Mouse (Mus musculus) stomach, embryonic 14.5 days (tissue): ENCODE results near the gene Sdhb. TPM values are rescaled to one million over a fixed set of nuclear protein-coding genes. Genes with fewer than 3 reads are reported as not detected.

Experiments used
- ATAC-seq: fragments of 200-750 bp; cut with Nextera tagmentation; 2 replicates; pipeline ENCODE4 v1.8.0; 2017; ENCODE audit warnings: low read depth, moderate TSS enrichment; ENCODE audit not compliant: insufficient number of reproducible peaks, insufficient read depth, low FRiP score
- H3K27ac ChIP-seq: fragments of 300-500 bp; sonication (generic); 2 replicates; pipeline ENCODE4 v1.5.1; 2014; ENCODE audit warnings: mild to moderate bottlenecking, low read length, moderate library complexity, mixed read lengths
- H3K27me3 ChIP-seq: fragments of 300-500 bp; sonication (generic); 2 replicates; pipeline ENCODE4 v1.6.1; 2014; ENCODE audit warnings: low read length, control low read depth, mixed read lengths; ENCODE audit not compliant: control insufficient read depth, insufficient read depth
- H3K36me3 ChIP-seq: fragments of 300-500 bp; sonication (generic); 2 replicates; pipeline ENCODE4 v1.6.1; 2014; ENCODE audit warnings: mild to moderate bottlenecking, control low read depth, low read length, moderate library complexity, mixed read lengths; ENCODE audit not compliant: control insufficient read depth, insufficient read depth
- H3K4me1 ChIP-seq: fragments of 300-500 bp; sonication (generic); 2 replicates; pipeline ENCODE4 v1.6.1; 2014; ENCODE audit warnings: low read length, control low read depth, mixed read lengths; ENCODE audit not compliant: control insufficient read depth, insufficient read depth
- H3K4me2 ChIP-seq: fragments of 300-500 bp; sonication (generic); replicated peaks from 2 replicates; pipeline ENCODE4 v1.6.1; 2014; ENCODE audit warnings: low read depth, low read length, control low read depth
- H3K4me3 ChIP-seq: fragments of 300-500 bp; sonication (generic); 2 replicates; pipeline ENCODE4 v1.5.1; 2014; ENCODE audit warnings: low read depth, low read length, control low read depth
- H3K9ac ChIP-seq: fragments of 300-500 bp; sonication (generic); replicated peaks from 2 replicates; pipeline ENCODE4 v1.6.1; 2014; ENCODE audit warnings: low read depth, mild to moderate bottlenecking, control low read depth, low read length, moderate library complexity, mixed read lengths
- H3K9me3 ChIP-seq: fragments of 300-500 bp; sonication (generic); 2 replicates; pipeline ENCODE4 v1.6.1; 2016; ENCODE audit warnings: low read depth, low read length, control low read depth; ENCODE audit not compliant: control insufficient read depth
- WGBS: fragments of 180-500 bp; shearing (Covaris S2); extraction: QIAGEN DNeasy Blood & Tissue Kit; methylation state at CpG from one replicate; pipeline ENCODE4 v1.1.7; 2014; 5-methylcytosine and 5-hydroxymethylcytosine counted together
- polyA plus RNA-seq: library from polyadenylated mRNA; unstranded; fragments of >200 nt; fragmentation: Nextera tagmentation; extraction: Ambion mirVana; gene quantifications from 2 replicates; pipeline ENCODE4 v1.2.1, GENCODE M21; 2014

Sdhb gene
- polyA plus RNA-seq, 1 experiment from 2014 or later = 401 TPM

GRCm38 (mm10) chr4:140950574-140950973 is 10.4 kb upstream of the Sdhb start:
- H3K9ac ChIP-seq = no peak overlapping the region
- no peaks in the 10 kb centered on the region for H3K36me3 ChIP-seq
- no peaks in the 10 kb centered on the region for H3K4me1 ChIP-seq
- no peaks in the 10 kb centered on the region for H3K9me3 ChIP-seq
- no peak overlapping the region for H3K4me3 ChIP-seq
- H3K27me3 ChIP-seq = no peaks in the 10 kb centered on the region
- H3K4me2 ChIP-seq = no peak overlapping the region
- WGBS = 79% methylated on average over 3 of the region's 3 CpGs
- no peak for ATAC-seq
- H3K27ac ChIP-seq = no peak overlapping the region

DNA sequence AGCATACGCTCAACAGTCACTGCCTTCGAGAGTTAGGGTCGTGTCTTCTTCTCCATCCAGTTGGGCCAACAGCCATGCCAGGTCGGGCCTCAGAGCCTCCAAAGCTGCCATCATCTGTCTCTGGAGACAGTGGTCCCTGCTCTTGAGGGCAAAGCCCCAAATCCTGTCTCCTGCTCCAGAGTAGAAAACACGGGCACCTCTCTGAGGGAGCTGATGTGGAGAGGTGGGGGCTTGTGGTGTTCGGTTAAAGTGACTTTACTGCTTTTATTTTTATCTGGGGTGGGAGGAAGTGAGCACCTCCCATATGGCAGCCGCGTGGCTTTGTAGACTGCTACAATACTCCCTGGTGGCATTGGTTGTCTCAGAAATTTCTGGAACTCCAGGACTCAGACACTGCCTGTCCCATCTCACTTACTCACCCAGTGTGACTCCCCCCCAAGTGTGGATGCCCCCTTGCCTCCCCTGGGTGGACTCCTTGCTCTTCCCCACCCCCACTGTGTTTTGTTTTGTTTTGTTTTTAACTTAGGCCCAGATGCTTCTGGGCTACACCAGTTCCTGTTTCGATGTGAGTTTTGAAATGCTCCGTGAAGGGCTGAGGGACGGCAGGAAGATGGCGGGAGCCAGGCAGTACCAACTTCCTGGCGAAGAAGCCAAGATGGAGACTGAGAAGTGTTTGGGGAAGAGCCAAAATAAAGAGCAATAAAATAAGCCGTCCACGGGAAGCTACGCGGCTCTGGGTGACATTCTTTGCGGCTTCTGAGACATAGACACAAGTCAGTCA is 9.0 kb upstream of the Sdhb start:
- 89% methylated on average over 18 of the region's 18 CpGs for WGBS
- ATAC-seq = no peak
- no peaks in the 10 kb centered on the region for H3K36me3 ChIP-seq
- no peak overlapping the region for H3K4me2 ChIP-seq
- H3K27me3 ChIP-seq = no peaks in the 10 kb centered on the region
- no peaks in the 10 kb centered on the region for H3K9me3 ChIP-seq
- no peaks in the 10 kb centered on the region for H3K4me1 ChIP-seq
- no peak overlapping the region for H3K4me3 ChIP-seq
- H3K27ac ChIP-seq = no peak overlapping the region
- H3K9ac ChIP-seq = no peak overlapping the region

DNA sequence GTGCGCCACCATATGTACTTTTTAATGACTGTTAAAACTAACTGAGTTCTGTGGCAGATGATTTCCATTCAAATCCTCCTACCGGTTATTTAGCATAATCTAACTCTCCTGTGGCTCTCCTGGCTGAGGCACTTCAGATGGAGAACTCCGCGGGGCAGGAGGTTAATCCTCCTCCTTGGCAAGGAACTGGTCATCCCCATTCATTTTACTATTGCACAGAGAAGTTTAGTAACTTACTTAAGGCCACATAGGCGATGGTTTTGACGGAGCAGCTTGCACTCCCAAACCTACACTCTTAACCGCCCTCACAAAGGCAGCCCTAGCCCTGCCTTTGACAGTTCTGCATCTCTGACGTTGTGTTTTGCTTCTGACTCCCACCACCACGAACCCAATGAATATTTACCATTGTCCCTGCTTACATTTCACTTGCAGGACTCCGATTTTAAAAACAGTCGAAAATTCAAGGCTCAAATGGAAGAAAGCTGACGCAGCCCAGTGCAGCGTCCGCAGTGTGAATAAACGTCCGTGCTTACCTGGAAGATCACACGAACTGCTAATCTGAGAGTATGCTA is 3.8 kb upstream of the Sdhb start:
- H3K4me1 ChIP-seq = peaks cover 5% of the 10 kb centered on the region
- no peak for ATAC-seq
- H3K27ac ChIP-seq = no peak overlapping the region
- H3K4me3 ChIP-seq = peak overlapping the region; percentile 31
- no peaks in the 10 kb centered on the region for H3K9me3 ChIP-seq
- no peaks in the 10 kb centered on the region for H3K27me3 ChIP-seq
- no peaks in the 10 kb centered on the region for H3K36me3 ChIP-seq
- WGBS = 12% methylated on average over 17 of the region's 17 CpGs
- H3K9ac ChIP-seq = no peak overlapping the region
- H3K4me2 ChIP-seq = peak overlapping the region; percentile 87

DNA sequence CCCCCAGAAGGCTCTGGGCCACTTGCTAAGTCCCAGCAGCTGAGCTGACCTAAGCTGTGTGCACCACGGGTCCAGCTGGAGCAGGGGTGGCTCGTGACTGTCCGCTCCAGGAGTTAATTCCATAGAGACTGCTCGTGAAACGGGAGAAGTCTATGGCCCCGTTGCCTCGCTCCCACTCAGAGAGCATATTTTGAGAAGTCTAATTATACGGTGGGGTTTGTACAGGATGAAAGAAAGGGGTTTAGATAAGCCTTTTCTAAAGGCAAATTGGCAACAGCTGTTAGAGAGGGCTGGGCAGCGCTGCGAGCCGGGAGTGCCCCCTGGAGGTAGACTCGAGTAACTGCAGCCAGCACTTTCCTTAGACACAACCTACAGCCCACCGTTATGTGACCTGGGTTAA is 3.3 kb upstream of the Sdhb start:
- H3K9me3 ChIP-seq = no peaks in the 10 kb centered on the region
- H3K36me3 ChIP-seq = no peaks in the 10 kb centered on the region
- peak overlapping the region; percentile 87 for H3K4me2 ChIP-seq
- no peaks in the 10 kb centered on the region for H3K27me3 ChIP-seq
- peaks cover 10% of the 10 kb centered on the region for H3K4me1 ChIP-seq
- WGBS = 2% methylated on average over 13 of the region's 13 CpGs
- H3K4me3 ChIP-seq = peak overlapping the region; percentile 31
- H3K27ac ChIP-seq = no peak overlapping the region
- ATAC-seq = no peak
- no peak overlapping the region for H3K9ac ChIP-seq

DNA sequence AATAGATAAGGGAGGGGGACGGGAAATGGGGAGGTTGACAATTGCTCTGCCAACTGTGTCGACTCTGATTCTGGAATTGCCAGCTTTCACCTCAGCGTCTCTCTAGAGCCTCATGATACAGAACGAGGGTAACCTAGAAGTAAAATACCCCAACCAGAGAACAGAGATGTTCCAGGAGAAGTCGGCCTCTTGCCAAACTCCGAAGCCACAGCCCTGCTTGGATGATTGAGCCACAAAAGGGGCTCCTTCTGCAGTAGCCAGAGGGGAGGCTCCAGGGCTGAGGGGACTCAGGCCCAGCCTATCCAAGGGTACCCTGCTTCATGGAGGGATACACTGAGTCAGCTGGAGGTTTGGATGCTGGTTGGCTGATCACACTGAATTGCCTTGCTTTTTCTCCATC is 2.7 kb upstream of the Sdhb start:
- Histone ChIP-seq H3K4me1 (peaks cover 15% of the 10 kb centered on the region), H3K4me3 (no peak overlapping the region), H3K27ac (no peak overlapping the region), H3K9me3 (no peaks in the 10 kb centered on the region), H3K4me2 (no peak overlapping the region), H3K27me3 (no peaks in the 10 kb centered on the region), H3K9ac (no peak overlapping the region), H3K36me3 (no peaks in the 10 kb centered on the region)
- WGBS = 64% methylated on average over 6 of the region's 6 CpGs
- no peak for ATAC-seq

DNA sequence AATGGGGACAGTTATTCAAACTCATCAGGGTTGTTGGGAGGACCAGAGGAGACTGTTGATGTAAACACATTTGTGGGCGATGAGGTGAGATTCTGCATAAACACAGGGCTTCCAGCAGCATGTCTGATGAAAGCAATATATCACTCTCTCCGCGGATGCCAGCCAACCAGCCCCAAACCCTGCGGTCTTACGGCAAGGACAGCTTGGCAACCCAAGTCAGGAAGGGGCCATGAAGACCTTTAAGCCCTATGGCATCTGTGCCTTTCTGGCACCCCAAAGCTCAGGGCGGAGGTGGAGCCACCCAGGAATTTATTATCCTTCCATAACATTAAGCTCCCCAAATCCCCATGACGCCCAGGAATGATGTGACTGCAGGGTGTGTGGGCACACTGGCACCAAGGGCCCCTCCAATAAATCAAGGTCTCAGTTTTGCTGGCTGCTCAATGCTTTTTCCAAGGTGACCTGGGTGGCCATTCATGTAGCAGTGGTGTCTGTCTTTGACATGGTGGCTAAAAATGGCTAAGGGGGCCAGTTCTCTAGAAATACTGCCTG is 1.8 kb upstream of the Sdhb start:
- H3K9me3 ChIP-seq = no peaks in the 10 kb centered on the region
- H3K4me1 ChIP-seq = peaks cover 15% of the 10 kb centered on the region
- H3K9ac ChIP-seq = no peak overlapping the region
- ATAC-seq = no peak
- H3K36me3 ChIP-seq = no peaks in the 10 kb centered on the region
- WGBS = 72% methylated on average over 7 of the region's 7 CpGs
- H3K4me2 ChIP-seq = no peak overlapping the region
- no peak overlapping the region for H3K27ac ChIP-seq
- no peak overlapping the region for H3K4me3 ChIP-seq
- H3K27me3 ChIP-seq = no peaks in the 10 kb centered on the region

DNA sequence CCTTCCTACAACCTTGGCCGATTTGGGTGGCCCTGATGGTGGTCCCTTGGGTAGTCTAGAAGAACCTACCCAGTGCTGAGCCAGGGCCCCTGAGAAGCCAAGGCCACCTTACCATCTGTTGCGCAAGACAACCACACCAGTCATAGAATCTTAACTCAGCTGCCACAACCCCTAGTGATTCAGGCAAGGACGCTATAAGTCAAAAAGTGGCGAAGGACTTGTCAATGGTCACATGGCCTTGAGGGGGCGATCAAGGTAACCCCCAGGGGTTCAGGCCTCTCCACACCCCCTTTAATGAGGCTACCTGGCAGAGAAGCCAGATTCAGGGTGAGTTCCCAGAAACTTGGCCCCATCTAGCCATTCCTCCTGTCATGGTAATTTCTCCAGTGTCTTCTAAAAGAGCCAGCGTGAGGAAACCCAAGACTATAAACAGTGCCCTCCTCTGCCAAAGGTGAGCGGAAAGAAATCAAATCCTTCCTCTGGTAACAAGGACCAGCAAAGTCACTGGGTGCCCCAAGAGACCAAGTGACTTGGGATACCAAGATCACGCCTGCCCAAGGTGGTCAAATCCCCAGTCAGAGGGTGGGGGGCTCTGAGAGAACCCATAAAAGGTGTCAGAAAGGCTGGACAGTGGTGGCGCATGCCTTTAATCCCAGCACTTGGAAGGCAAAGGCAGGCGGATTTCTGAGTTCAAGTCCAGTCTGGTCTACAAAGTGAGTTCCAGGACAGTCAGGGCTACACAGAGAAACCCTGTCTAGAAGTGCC is 1.1 kb upstream of the Sdhb start:
- Histone ChIP-seq H3K27ac (no peak overlapping the region), H3K4me3 (no peak overlapping the region), H3K4me1 (peaks cover 15% of the 10 kb centered on the region), H3K27me3 (no peaks in the 10 kb centered on the region), H3K36me3 (no peaks in the 10 kb centered on the region), H3K9me3 (no peaks in the 10 kb centered on the region), H3K4me2 (no peak overlapping the region), H3K9ac (no peak overlapping the region)
- ATAC-seq = no peak
- 78% methylated on average over 10 of the region's 10 CpGs for WGBS

- Histone ChIP-seq H3K4me1 (peaks cover 15% of the 10 kb centered on the region), H3K9ac (peak overlapping the region; percentile 74), H3K27me3 (no peaks in the 10 kb centered on the region), H3K36me3 (0 out of 2 replicates have a peak, but pooled peaks cover under 1% of the 10 kb centered on the region), H3K9me3 (no peaks in the 10 kb centered on the region), H3K27ac (peak overlapping the region; percentile 59; the same call in 1 of the 2 replicates), H3K4me3 (peak overlapping the region; percentile 81), H3K4me2 (peak overlapping the region; percentile 69)
- under 1% methylated on average over 38 of the region's 38 CpGs for WGBS
- peak; percentile 19; the same call in 1 of the 2 replicates for ATAC-seq
These were observed 634 bp downstream of the Sdhb start for GRCm38 (mm10) chr4:140961467-140962206.
